Mouse (Mus musculus) CH12.LX (cell line): ENCODE results near the gene Iqcc. TPM values are rescaled to one million over a fixed set of nuclear protein-coding genes. Genes with fewer than 3 reads are reported as not detected.

Experiments
- DNase-seq: peaks from one replicate; pipeline ENCODE4 v3.0.0-alpha.2; 2013; ENCODE audit errors: extremely low read depth
- H3K27ac ChIP-seq: 2 replicates; pipeline ENCODE4 v1.5.1; 2012; ENCODE audit warnings: low read depth, mild to moderate bottlenecking, control low read depth, moderate library complexity; ENCODE audit not compliant: insufficient read depth
- H3K27me3 ChIP-seq: replicated peaks from 2 replicates; pipeline ENCODE3; 2012; ENCODE audit warnings: inconsistent platforms
- H3K36me3 ChIP-seq, 2 experiments: replicated peaks in 1 of 2; 2 replicates each; pipeline versions ENCODE3 to v1.6.1; 2012; ENCODE audit warnings: inconsistent platforms in 1 of 2, low read length in 1 of 2, mild to moderate bottlenecking in 1 of 2, mixed read lengths in 1 of 2, moderate library complexity in 1 of 2; ENCODE audit not compliant: control insufficient read depth in 1 of 2, insufficient read depth in 1 of 2
- H3K4me1 ChIP-seq, 2 experiments: 2 replicates each; pipeline ENCODE4 v1.6.1; 2012; ENCODE audit warnings: inconsistent platforms in 1 of 2, moderate library complexity in 1 of 2; ENCODE audit not compliant: insufficient read depth in 2 of 2, control insufficient read depth in 1 of 2
- H3K4me2 ChIP-seq: 2 replicates; pipeline ENCODE4 v1.6.1; 2012; ENCODE audit warnings: low read depth, mild to moderate bottlenecking, control low read depth; ENCODE audit not compliant: poor library complexity, insufficient read depth, severe bottlenecking
- H3K4me3 ChIP-seq, 3 experiments: fragments of 150-350 bp in 1 of 3; sonication (generic) in 1 of 3; replicated peaks in 1 of 3; 2 replicates each; pipeline versions ENCODE3 to v1.5.1; 2011 to 2012; ENCODE audit warnings: low read depth in 2 of 3, low read length in 2 of 3, mild to moderate bottlenecking in 2 of 3, moderate library complexity in 2 of 3, control low read depth in 1 of 3, improper control_type of control experiment in 1 of 3, inconsistent platforms in 1 of 3, mixed read lengths in 1 of 3; ENCODE audit not compliant: poor library complexity in 1 of 3
- H3K79me2 ChIP-seq: replicated peaks from 2 replicates; pipeline ENCODE4 v1.6.1; 2012; ENCODE audit warnings: mild to moderate bottlenecking, moderate library complexity; ENCODE audit not compliant: control insufficient read depth, poor library complexity, insufficient read depth, severe bottlenecking; ENCODE audit errors: extremely low read depth
- H3K9ac ChIP-seq: 2 replicates; pipeline ENCODE4 v1.6.1; 2012; ENCODE audit warnings: low read depth, mild to moderate bottlenecking, control low read depth, moderate library complexity; ENCODE audit not compliant: insufficient read depth
- H3K9me3 ChIP-seq: replicated peaks from 2 replicates; pipeline ENCODE3; 2012; ENCODE audit warnings: low read length, inconsistent platforms, mixed read lengths
- BHLHE40 ChIP-seq: IDR thresholded peaks from 2 replicates; pipeline ENCODE4 v1.6.1; 2011; ENCODE audit warnings: mild to moderate bottlenecking, low read depth, low read length, improper control_type of control experiment
- CHD1 ChIP-seq: IDR thresholded peaks from 2 replicates; pipeline ENCODE4 v1.6.1; 2012; ENCODE audit warnings: low read depth, low read length, improper control_type of control experiment, inconsistent platforms
- CHD2 ChIP-seq: IDR thresholded peaks from 2 replicates; pipeline ENCODE4 v1.6.1; 2011; ENCODE audit warnings: low read length, improper control_type of control experiment
- EP300 ChIP-seq: IDR thresholded peaks from 2 replicates; pipeline ENCODE4 v1.6.1; 2011; ENCODE audit warnings: low read length, improper control_type of control experiment
- ETS1 ChIP-seq: conservative IDR thresholded peaks from 2 replicates; pipeline ENCODE4 v1.6.1; 2012; ENCODE audit warnings: low read depth, mild to moderate bottlenecking, inconsistent platforms, low read length, improper control_type of control experiment, moderate library complexity
- IRF4 ChIP-seq: IDR thresholded peaks from 2 replicates; pipeline ENCODE4 v1.6.1; 2014; ENCODE audit warnings: low read depth, mild to moderate bottlenecking, inconsistent platforms, low read length, improper control_type of control experiment
- JUND ChIP-seq: conservative IDR thresholded peaks from 2 replicates; pipeline ENCODE4 v1.6.1; 2011; ENCODE audit warnings: low read depth, low read length, improper control_type of control experiment
- KAT2A ChIP-seq: IDR thresholded peaks from 2 replicates; pipeline ENCODE4 v1.6.1; 2012; ENCODE audit warnings: low read length, improper control_type of control experiment, inconsistent platforms; ENCODE audit not compliant: insufficient replicate concordance
- MAZ ChIP-seq: IDR thresholded peaks from 2 replicates; pipeline ENCODE4 v1.6.1; 2012; ENCODE audit warnings: low read depth, mild to moderate bottlenecking, inconsistent platforms, low read length, improper control_type of control experiment, moderate library complexity
- MYC ChIP-seq: IDR thresholded peaks from 2 replicates; pipeline ENCODE4 v1.6.1; 2011; ENCODE audit warnings: low read depth, mild to moderate bottlenecking, improper control_type of control experiment, low read length
- NELFE ChIP-seq: IDR thresholded peaks from 2 replicates; pipeline ENCODE4 v1.6.1; 2011; ENCODE audit warnings: low read depth, low read length, improper control_type of control experiment
- NRF1 ChIP-seq: IDR thresholded peaks from 2 replicates; pipeline ENCODE4 v1.6.1; 2014; ENCODE audit warnings: low read depth, mild to moderate bottlenecking, inconsistent platforms, low read length, improper control_type of control experiment, moderate library complexity
- POLR2A ChIP-seq: IDR thresholded peaks from 2 replicates; pipeline ENCODE4 v1.6.1; 2011; ENCODE audit warnings: low read depth, mild to moderate bottlenecking, improper control_type of control experiment, low read length
- SMC3 ChIP-seq: IDR thresholded peaks from 2 replicates; pipeline ENCODE4 v1.6.1; 2011; ENCODE audit warnings: low read depth, low read length, improper control_type of control experiment
- TBP ChIP-seq: conservative IDR thresholded peaks from 2 replicates; pipeline ENCODE4 v1.6.1; 2011; ENCODE audit warnings: low read depth, low read length, improper control_type of control experiment
- TCF12 ChIP-seq: IDR thresholded peaks from 2 replicates; pipeline ENCODE4 v1.6.1; 2014; ENCODE audit warnings: low read depth, mild to moderate bottlenecking, inconsistent platforms, low read length, improper control_type of control experiment
- UBTF ChIP-seq: IDR thresholded peaks from 2 replicates; pipeline ENCODE4 v1.6.1; 2012; ENCODE audit warnings: low read depth, mild to moderate bottlenecking, inconsistent platforms, low read length, improper control_type of control experiment, moderate library complexity
- USF1 ChIP-seq: IDR thresholded peaks from 2 replicates; pipeline ENCODE4 v1.6.1; 2014; ENCODE audit warnings: low read depth, mild to moderate bottlenecking, inconsistent platforms, low read length, improper control_type of control experiment
- ZMIZ1 ChIP-seq: IDR thresholded peaks from 2 replicates; pipeline ENCODE4 v1.6.1; 2012; ENCODE audit warnings: low read depth, mild to moderate bottlenecking, inconsistent platforms, low read length, improper control_type of control experiment
- ZNF384 ChIP-seq: IDR thresholded peaks from 2 replicates; pipeline ENCODE4 v1.6.1; 2012; ENCODE audit warnings: low read depth, low read length, improper control_type of control experiment, inconsistent platforms
- dilution Hi-C: fragments of 300-500 bp; cut with MboI; formaldehyde crosslinking; loops from 2 replicates; pipeline ENCODE4 v1.14.3; 2020; ENCODE audit warnings: low sequenced_read_pairs; ENCODE audit not compliant: extremely low pct_unique_long_range_greater_than_20kb, extremely low pct_ligation_motif_present
- in situ Hi-C: fragments of 300-500 bp; cut with MboI; formaldehyde crosslinking; loops from 3 replicates; pipeline ENCODE4 v1.14.3; 2019; ENCODE audit warnings: low sequenced_read_pairs, low pct_ligation_motif_present, low pct_unique_long_range_greater_than_20kb, mixed read lengths
- polyA plus RNA-seq: library from polyadenylated mRNA; unstranded; fragments of >175 nt; gene quantifications from 2 replicates; pipeline ENCODE4 v1.2.1, GENCODE M21; 2012; ENCODE audit warnings: low read depth; ENCODE audit not compliant: insufficient read length
- total RNA-seq, 2 experiments: library from RNA; depleted of rRNA; stranded (reverse); fragments of 300-350 nt in 1 of 2; fragments of >200 nt in 1 of 2; gene quantifications; 2 replicates each; pipeline ENCODE4 v1.2.3; 2012 to 2014

Iqcc gene
- total and polyA plus RNA-seq, 3 experiments, result 13.5 to 27.0 (median 18.4) TPM

DNA sequence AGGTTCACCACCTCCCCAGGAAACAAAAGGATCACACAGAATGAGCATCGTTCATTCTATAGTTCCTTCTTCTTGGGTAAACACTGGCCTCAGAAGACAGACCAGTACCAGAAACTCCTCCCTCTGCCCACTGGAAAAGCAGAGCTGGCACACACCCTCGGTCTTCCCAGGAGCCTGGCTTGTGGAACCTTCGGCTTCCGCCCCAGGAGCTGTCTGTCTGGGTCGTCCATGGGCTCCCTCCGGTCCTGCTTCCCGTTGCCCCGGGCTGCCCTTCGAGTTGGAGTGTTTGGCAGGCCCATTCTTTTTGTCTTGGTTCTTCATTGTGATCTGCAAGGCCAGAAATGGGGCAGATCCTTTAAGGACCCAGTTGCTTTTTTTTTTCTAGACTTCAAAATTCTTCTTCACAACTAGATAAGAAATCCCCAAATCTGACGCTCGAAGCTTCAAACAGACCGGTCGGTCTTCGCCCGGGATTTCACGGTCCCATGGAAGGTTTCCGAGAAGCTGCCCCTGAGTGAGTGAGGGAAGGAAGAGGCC lies 21.3 kb upstream of the Iqcc start:
- H3K4me3 ChIP-seq, result peak overlapping the region; percentile 61 to 83 (median 76)
- TF ChIP-seq NRF1 (no peak), CHD1 (0 out of 2 replicates have a peak, but pooled peaks have one; percentile 44), KAT2A (0 out of 2 replicates have a peak, but pooled peaks have one; percentile 20)
- TF ChIP-seq, all 38 proteins: peak for 2
- dilution Hi-C loops, result no loop called here
- no peak for DNase-seq
- Histone ChIP-seq H3K79me2 (peaks cover 28% of the 10 kb centered on the region), H3K27ac (peak overlapping the region; percentile 78; the same call in 1 of the 2 replicates), H3K4me1 (peaks cover 4 to 33% of the 10 kb centered on the region in 2 experiments), H3K9ac (peak overlapping the region; percentile 95), H3K36me3 (peaks cover 42 to 66% of the 10 kb centered on the region in 2 experiments), H3K9me3 (no peaks in the 10 kb centered on the region), H3K4me2 (peak overlapping the region; percentile 90), H3K27me3 (no peaks in the 10 kb centered on the region)
- in situ Hi-C loops, result no loop called here

- H3K27me3 ChIP-seq, result no peaks in the 10 kb centered on the region
- 0 out of 2 replicates have a peak overlapping the region, but pooled peaks have one; percentile 1 for H3K4me2 ChIP-seq
- H3K4me1 ChIP-seq, result peaks cover 4 to 32% of the 10 kb centered on the region in 2 experiments
- peak overlapping the region; percentile 95; the same call in 1 of the 2 replicates for H3K9ac ChIP-seq
- H3K27ac ChIP-seq, result no peak overlapping the region
- peaks cover 44 to 66% of the 10 kb centered on the region in 2 experiments for H3K36me3 ChIP-seq
- peaks cover 28% of the 10 kb centered on the region for H3K79me2 ChIP-seq
- no peak for DNase-seq
- peak overlapping the region in 1 of 3 experiments; percentile 61 for H3K4me3 ChIP-seq
- H3K9me3 ChIP-seq, result no peaks in the 10 kb centered on the region
- no peak for TF ChIP-seq JUND
- no peak for TF ChIP-seq TBP
- no peak for TF ChIP-seq EP300
- no peak for TF ChIP-seq ETS1
- no peak for TF ChIP-seq CHD1
- dilution Hi-C loops, result no loop called here
- in situ Hi-C loops, result no loop called here
Measured at GRCm38 (mm10) chr4:129639221-129639620, 20.3 kb upstream of the Iqcc start.

DNA sequence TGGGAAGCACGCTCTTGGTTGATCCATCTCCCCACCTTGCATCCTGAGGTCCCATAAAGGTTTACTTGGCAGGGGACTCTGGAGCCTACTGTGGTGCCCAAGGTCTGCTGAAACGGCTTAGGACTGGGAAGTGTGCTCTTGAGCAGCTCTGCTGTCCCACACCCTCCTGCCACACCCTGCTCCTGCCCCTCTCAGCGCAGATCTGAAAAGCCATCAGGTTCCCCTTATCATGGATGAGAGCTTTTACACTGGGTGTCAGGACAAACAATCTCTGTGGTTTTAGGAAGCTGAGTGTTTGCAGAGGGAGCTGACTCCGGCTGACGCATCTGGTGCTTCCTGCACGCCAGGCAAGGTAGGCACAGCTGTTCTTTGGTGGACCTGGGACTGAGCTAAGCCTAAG lies 15.0 kb upstream of the Iqcc start:
- Histone ChIP-seq H3K36me3 (peaks cover 85 to 93% of the 10 kb centered on the region in 2 experiments), H3K9me3 (no peaks in the 10 kb centered on the region), H3K4me2 (no peak overlapping the region), H3K9ac (no peak overlapping the region), H3K27me3 (no peaks in the 10 kb centered on the region), H3K79me2 (peaks cover 13% of the 10 kb centered on the region), H3K4me3 (no peak overlapping the region), H3K4me1 (peaks cover 0 to 15% of the 10 kb centered on the region in 2 experiments; a peak in 2 of 4 replicates), H3K27ac (no peak overlapping the region)
- in situ Hi-C loops, result no loop called here
- dilution Hi-C loops, result no loop called here
- DNase-seq, result no peak
- TF ChIP-seq USF1 (no peak), SMC3 (no peak), EP300 (no peak), BHLHE40 (no peak), CHD2 (no peak), KAT2A (no peak), MYC (no peak), NRF1 (no peak), UBTF (no peak), TCF12 (no peak), POLR2A (no peak), MAZ (no peak), NELFE (no peak), ZNF384 (no peak), IRF4 (no peak), ZMIZ1 (no peak)
